In genomic region chr2:73276141-73276571, GRCm38 (mm10) we compare ENCODE assay signal across 11 mouse cellular contexts. TPM values are rescaled to one million over a fixed set of nuclear protein-coding genes. Genes with fewer than 3 reads are reported as not detected.
DNase-seq lines count a peak whose midpoint lies in the region; ATAC-seq and TF ChIP-seq lines count a peak whose summit lies in the region.
"Had no signal": no experiment of that assay in that cellular context is flagged by ENCODE, and none has a peak within 500 bp of the region (broad histone marks: within the 10 kb centered on the region; RNA-seq: fewer than 3 reads in every experiment).

No protein-coding gene starts in this region.

- no peak overlapping the region for H3K9ac ChIP-seq in lung, embryonic 14.5 days
- H3K9ac ChIP-seq in lung, postnatal 0 days (replicated peaks; ENCODE audit: low read depth), result no peak overlapping the region
- no peak overlapping the region for H3K9ac ChIP-seq in embryonic facial prominence, embryonic 11.5 days (replicated peaks; ENCODE audit: low read length)
- no peak overlapping the region for H3K9ac ChIP-seq in hindbrain, postnatal 0 days (replicated peaks; ENCODE audit: low read length)
- no peak overlapping the region for H3K9ac ChIP-seq in neural tube, embryonic 11.5 days (ENCODE audit: low read length)
- H3K9ac ChIP-seq: heart, embryonic 12.5 days had no signal

- TF ChIP-seq CTCF in lung, embryonic 14.5 days (IDR thresholded peaks at IDR 0.05; ENCODE audit: low read depth), result no peak
- no peak for TF ChIP-seq CTCF in lung, postnatal 0 days (IDR thresholded peaks at IDR 0.05)
- no peak for TF ChIP-seq CTCF in hindbrain, postnatal 0 days (IDR thresholded peaks at IDR 0.05; ENCODE audit: low read depth)

- TF ChIP-seq EP300 in lung, postnatal 0 days (IDR thresholded peaks at IDR 0.05), result no peak

- DNase-seq in lung, embryonic 14.5 days, result peak; percentile 41
- DNase-seq in lung, postnatal 0 days (ENCODE audit: low spot score), result no peak
- DNase-seq in embryonic facial prominence, embryonic 11.5 days (ENCODE audit: low spot score), result peak; percentile 45
- peak; percentile 12 for DNase-seq in hindbrain, postnatal 0 days (ENCODE audit: low spot score)
- peak; percentile 58 for DNase-seq in neural tube, embryonic 11.5 days (ENCODE audit: low spot score)
- DNase-seq in spleen, postnatal 14 days (ENCODE audit: low spot score in 2 of 2), result no peak
- no peak for DNase-seq in ovary, postnatal 36 days (ENCODE audit: low spot score)
- no peak for DNase-seq in frontal cortex, postnatal 25 days (ENCODE audit: low spot score in 2 of 2)
- DNase-seq: cerebellum, adult 11 months; kidney, adult 9 months had no signal

- no peaks in the 10 kb centered on the region for H3K9me3 ChIP-seq in lung, embryonic 14.5 days (ENCODE audit: low read depth, low read length)
- no peaks in the 10 kb centered on the region for H3K9me3 ChIP-seq in lung, postnatal 0 days (ENCODE audit: low read length)
- no peaks in the 10 kb centered on the region for H3K9me3 ChIP-seq in embryonic facial prominence, embryonic 11.5 days (replicated peaks; ENCODE audit: control insufficient read depth, low read length)
- H3K9me3 ChIP-seq in hindbrain, postnatal 0 days (ENCODE audit: low read length), result no peaks in the 10 kb centered on the region
- H3K9me3 ChIP-seq in neural tube, embryonic 11.5 days (ENCODE audit: control insufficient read depth, low read length), result no peaks in the 10 kb centered on the region
- H3K9me3 ChIP-seq: heart, embryonic 12.5 days had no signal

- no peak overlapping the region for H3K4me2 ChIP-seq in lung, embryonic 14.5 days
- H3K4me2 ChIP-seq in lung, postnatal 0 days (replicated peaks; ENCODE audit: low read depth, low read length), result no peak overlapping the region
- H3K4me2 ChIP-seq in embryonic facial prominence, embryonic 11.5 days (ENCODE audit: low read depth, low read length), result no peak overlapping the region
- no peak overlapping the region for H3K4me2 ChIP-seq in hindbrain, postnatal 0 days (ENCODE audit: low read depth, low read length)
- H3K4me2 ChIP-seq in neural tube, embryonic 11.5 days (ENCODE audit: low read depth), result no peak overlapping the region

- no peak overlapping the region for H3K27ac ChIP-seq in lung, embryonic 14.5 days (ENCODE audit: low read depth)
- H3K27ac ChIP-seq in lung, postnatal 0 days (ENCODE audit: low read length), result no peak overlapping the region
- H3K27ac ChIP-seq in embryonic facial prominence, embryonic 11.5 days (replicated peaks; ENCODE audit: low read depth, low read length), result no peak overlapping the region
- H3K27ac ChIP-seq in hindbrain, postnatal 0 days, result no peak overlapping the region
- no peak overlapping the region for H3K27ac ChIP-seq in neural tube, embryonic 11.5 days (ENCODE audit: low read depth, low read length)

- 0 out of 2 replicates have a peak, but pooled peaks cover 4% of the 10 kb centered on the region for H3K4me1 ChIP-seq in lung, embryonic 14.5 days (ENCODE audit: insufficient read depth)
- H3K4me1 ChIP-seq in lung, postnatal 0 days (ENCODE audit: insufficient read depth, low read depth, low read length), result peaks cover 14% of the 10 kb centered on the region; the same call in 1 of the 2 replicates
- H3K4me1 ChIP-seq in embryonic facial prominence, embryonic 11.5 days (ENCODE audit: control insufficient read depth, insufficient read depth, low read length), result peaks cover 15% of the 10 kb centered on the region
- 0 out of 2 replicates have a peak, but pooled peaks cover 4% of the 10 kb centered on the region for H3K4me1 ChIP-seq in hindbrain, postnatal 0 days (ENCODE audit: insufficient read depth, low read length)
- peaks cover 24% of the 10 kb centered on the region for H3K4me1 ChIP-seq in neural tube, embryonic 11.5 days (ENCODE audit: control insufficient read depth, insufficient read depth, low read length)

- H3K27me3 ChIP-seq in lung, embryonic 14.5 days (ENCODE audit: insufficient read depth, low read length), result peaks cover 91% of the 10 kb centered on the region
- H3K27me3 ChIP-seq in lung, postnatal 0 days (replicated peaks; ENCODE audit: insufficient read depth, low read length), result peaks cover 71% of the 10 kb centered on the region
- peaks cover 65% of the 10 kb centered on the region for H3K27me3 ChIP-seq in embryonic facial prominence, embryonic 11.5 days (ENCODE audit: control insufficient read depth, insufficient read depth, low read length)
- H3K27me3 ChIP-seq in hindbrain, postnatal 0 days (ENCODE audit: insufficient read depth, low read length), result peaks cover 59% of the 10 kb centered on the region
- H3K27me3 ChIP-seq in neural tube, embryonic 11.5 days (ENCODE audit: control insufficient read depth, insufficient read depth, low read length), result peaks cover 77% of the 10 kb centered on the region

- under 1% methylated on average over 6 of the region's 6 CpGs for WGBS in lung, embryonic 14.5 days
- WGBS in lung, postnatal 0 days, result 3% methylated on average over 6 of the region's 6 CpGs
- WGBS in embryonic facial prominence, embryonic 11.5 days, result under 1% methylated on average over 6 of the region's 6 CpGs
- 2% methylated on average over 6 of the region's 6 CpGs for WGBS in hindbrain, postnatal 0 days
- under 1% methylated on average over 6 of the region's 6 CpGs for WGBS in neural tube, embryonic 11.5 days

- H3K4me3 ChIP-seq in lung, embryonic 14.5 days (ENCODE audit: low read depth, low read length), result no peak overlapping the region
- no peak overlapping the region for H3K4me3 ChIP-seq in lung, postnatal 0 days (ENCODE audit: low read depth, low read length)
- H3K4me3 ChIP-seq in embryonic facial prominence, embryonic 11.5 days (ENCODE audit: low read depth, low read length), result no peak overlapping the region
- H3K4me3 ChIP-seq in hindbrain, postnatal 0 days (ENCODE audit: low read length), result no peak overlapping the region
- no peak overlapping the region for H3K4me3 ChIP-seq in neural tube, embryonic 11.5 days (ENCODE audit: low read depth, low read length)
- H3K4me3 ChIP-seq: heart, embryonic 12.5 days had no signal

- ATAC-seq in lung, embryonic 14.5 days (ENCODE audit: insufficient read depth), result no peak
- no peak for ATAC-seq in lung, postnatal 0 days
- no peak for ATAC-seq in embryonic facial prominence, embryonic 11.5 days (replicated peaks; ENCODE audit: insufficient number of reproducible peaks, low FRiP score, low TSS enrichment, low read depth)
- ATAC-seq in hindbrain, postnatal 0 days, result no peak
- no peak for ATAC-seq in neural tube, embryonic 11.5 days (ENCODE audit: insufficient read depth, low FRiP score, low TSS enrichment)

- no peaks in the 10 kb centered on the region for H3K36me3 ChIP-seq in lung, embryonic 14.5 days (ENCODE audit: insufficient read depth)
- H3K36me3 ChIP-seq in lung, postnatal 0 days (ENCODE audit: insufficient read depth, low read length), result no peaks in the 10 kb centered on the region
- no peaks in the 10 kb centered on the region for H3K36me3 ChIP-seq in embryonic facial prominence, embryonic 11.5 days (replicated peaks; ENCODE audit: control insufficient read depth, insufficient read depth, low read depth, low read length)
- H3K36me3 ChIP-seq in hindbrain, postnatal 0 days (ENCODE audit: insufficient read depth, low read length), result no peaks in the 10 kb centered on the region
- H3K36me3 ChIP-seq in neural tube, embryonic 11.5 days (ENCODE audit: control insufficient read depth, insufficient read depth, low read length), result no peaks in the 10 kb centered on the region
- H3K36me3 ChIP-seq: heart, embryonic 12.5 days had no signal

RNA-seq across cellular contexts. Expression of gene Sp9, which starts 4.4 kb away (rescaled TPM):
- polyA plus RNA-seq in lung, embryonic 14.5 days (2014; fragmentation: Nextera tagmentation; extraction: Ambion mirVana), result not detected in 2 replicates
- not detected in 2 replicates for polyA plus RNA-seq in lung, postnatal 0 days (2015; fragmentation: Nextera tagmentation; extraction: Ambion mirVana)
- polyA plus RNA-seq in embryonic facial prominence, embryonic 11.5 days (2014; fragmentation: Nextera tagmentation; extraction: Ambion mirVana), result 0.98 and 1.6 TPM in 2 replicates
- 1.7 and 3.8 TPM in 2 replicates for total RNA-seq in hindbrain, postnatal 0 days (2014; rRNA removed)
- 0.49 and 0.63 TPM in 2 replicates for polyA plus RNA-seq in hindbrain, postnatal 0 days (2015; fragmentation: Nextera tagmentation; extraction: Ambion mirVana)
- 1.8 and 2.0 TPM in 2 replicates for polyA plus RNA-seq in neural tube, embryonic 11.5 days (2014; fragmentation: Nextera tagmentation; extraction: Ambion mirVana)
- polyA plus RNA-seq: heart, embryonic 12.5 days had no signal

RNA-seq across cellular contexts. Expression of gene Scrn3, which starts 36.2 kb away (rescaled TPM):
- polyA plus RNA-seq in lung, embryonic 14.5 days (2014; fragmentation: Nextera tagmentation; extraction: Ambion mirVana), result 15.0 and 15.9 TPM in 2 replicates
- polyA plus RNA-seq in lung, postnatal 0 days (2015; fragmentation: Nextera tagmentation; extraction: Ambion mirVana), result 10.9 and 12.8 TPM in 2 replicates
- 14.5 and 14.7 TPM in 2 replicates for polyA plus RNA-seq in embryonic facial prominence, embryonic 11.5 days (2014; fragmentation: Nextera tagmentation; extraction: Ambion mirVana)
- 2.9 and 3.1 TPM in 2 replicates for total RNA-seq in hindbrain, postnatal 0 days (2014; rRNA removed)
- 6.2 and 7.1 TPM in 2 replicates for polyA plus RNA-seq in hindbrain, postnatal 0 days (2015; fragmentation: Nextera tagmentation; extraction: Ambion mirVana)
- 12.4 and 14.5 TPM in 2 replicates for polyA plus RNA-seq in neural tube, embryonic 11.5 days (2014; fragmentation: Nextera tagmentation; extraction: Ambion mirVana)

RNA-seq across cellular contexts. Expression of gene Cir1, which starts 36.3 kb away (rescaled TPM):
- polyA plus RNA-seq in lung, embryonic 14.5 days (2014; fragmentation: Nextera tagmentation; extraction: Ambion mirVana), result 20.9 and 23.8 TPM in 2 replicates
- 38.9 and 39.3 TPM in 2 replicates for polyA plus RNA-seq in lung, postnatal 0 days (2015; fragmentation: Nextera tagmentation; extraction: Ambion mirVana)
- polyA plus RNA-seq in embryonic facial prominence, embryonic 11.5 days (2014; fragmentation: Nextera tagmentation; extraction: Ambion mirVana), result 26.8 and 28.1 TPM in 2 replicates
- total RNA-seq in hindbrain, postnatal 0 days (2014; rRNA removed), result 2.4 and 3.3 TPM in 2 replicates
- 25.2 and 31.5 TPM in 2 replicates for polyA plus RNA-seq in hindbrain, postnatal 0 days (2015; fragmentation: Nextera tagmentation; extraction: Ambion mirVana)
- 21.0 and 23.0 TPM in 2 replicates for polyA plus RNA-seq in neural tube, embryonic 11.5 days (2014; fragmentation: Nextera tagmentation; extraction: Ambion mirVana)

RNA-seq across cellular contexts. Expression of gene Ola1, which starts 57.4 kb away (rescaled TPM):
- 79.2 and 80.9 TPM in 2 replicates for polyA plus RNA-seq in lung, embryonic 14.5 days (2014; fragmentation: Nextera tagmentation; extraction: Ambion mirVana)
- 30.4 and 30.6 TPM in 2 replicates for polyA plus RNA-seq in lung, postnatal 0 days (2015; fragmentation: Nextera tagmentation; extraction: Ambion mirVana)
- polyA plus RNA-seq in embryonic facial prominence, embryonic 11.5 days (2014; fragmentation: Nextera tagmentation; extraction: Ambion mirVana), result 107 and 117 TPM in 2 replicates
- 39.7 and 49.9 TPM in 2 replicates for total RNA-seq in hindbrain, postnatal 0 days (2014; rRNA removed)
- 102 and 105 TPM in 2 replicates for polyA plus RNA-seq in hindbrain, postnatal 0 days (2015; fragmentation: Nextera tagmentation; extraction: Ambion mirVana)
- 93.3 and 98.5 TPM in 2 replicates for polyA plus RNA-seq in neural tube, embryonic 11.5 days (2014; fragmentation: Nextera tagmentation; extraction: Ambion mirVana)

Comparison
In these comparisons a context has a peak if more than half of its experiments do, and no peak if none do; other contexts are left out.
1. DNase-seq: peak in lung, embryonic 14.5 days (single experiment), embryonic facial prominence, embryonic 11.5 days (single experiment), hindbrain, postnatal 0 days (single experiment) and neural tube, embryonic 11.5 days (single experiment); none in lung, postnatal 0 days (single experiment), spleen, postnatal 14 days (0 of 2), ovary, postnatal 36 days (single experiment) and frontal cortex, postnatal 25 days (0 of 2).